Mouse (Mus musculus) embryonic facial prominence, embryonic 10.5 days (tissue): ENCODE data around the gene 1500011B03Rik. TPM values are rescaled to one million over a fixed set of nuclear protein-coding genes. Genes with fewer than 3 reads are reported as not detected.
A peak's percentile ranks its signal among the peaks of the same experiment; 100 is the strongest.

Experiments used
- microRNA-seq: library from miRNA; unstranded; fragments of <30 nt; microRNA quantifications from one replicate; pipeline ENCODE4, GENCODE M21; 2017
- polyA plus RNA-seq: library from polyadenylated mRNA; unstranded; fragments of >200 nt; fragmentation: Nextera tagmentation; extraction: Ambion mirVana; gene quantifications from 2 replicates; pipeline ENCODE4 v1.2.1, GENCODE M21; 2016

1500011B03Rik gene
- polyA plus RNA-seq, 1 experiment from 2014 or later = 108 TPM

Small RNA genes within 50 kb of the gene (microRNA-seq; reads per million reads assigned to microRNA genes)
- gene Mir6240 = 31.4 reads per million, percentile 36 among the genes with 10 or more reads in this experiment

Other genes with a start within 250 kb of the 1500011B03Rik start
- 0.75 and 0.91 TPM in 2 replicates for gene Trpv4, start 165.0 kb downstream of the 1500011B03Rik start, polyA plus RNA-seq
- gene Gltp, start 132.5 kb downstream of the 1500011B03Rik start, polyA plus RNA-seq = 75.1 and 79.0 TPM in 2 replicates
- gene Tchp, start 115.7 kb downstream of the 1500011B03Rik start, polyA plus RNA-seq = 20.7 and 22.0 TPM in 2 replicates
- gene Ankrd13a, start 48.8 kb downstream of the 1500011B03Rik start, polyA plus RNA-seq = 44.4 and 48.1 TPM in 2 replicates
- gene Git2, start 48.0 kb downstream of the 1500011B03Rik start, polyA plus RNA-seq = 36.7 and 38.1 TPM in 2 replicates
- gene 4930519G04Rik, start 30.2 kb upstream of the 1500011B03Rik start, polyA plus RNA-seq = not detected in 2 replicates
- 0.08 and 0.12 TPM in 2 replicates for gene Gm9936, start 35.2 kb upstream of the 1500011B03Rik start, polyA plus RNA-seq
- gene Oasl2, start 73.5 kb upstream of the 1500011B03Rik start, polyA plus RNA-seq = 0.68 and 0.72 TPM in 2 replicates
- 0.24 TPM in 1 of 2 replicates, not detected in the other for gene Oasl1, start 99.8 kb upstream of the 1500011B03Rik start, polyA plus RNA-seq
- gene 2210016L21Rik, start 118.7 kb upstream of the 1500011B03Rik start, polyA plus RNA-seq = 45.4 and 47.7 TPM in 2 replicates
- 0.06 TPM in 2 replicates for gene Hnf1a, start 147.6 kb upstream of the 1500011B03Rik start, polyA plus RNA-seq
- gene Sppl3, start 187.7 kb upstream of the 1500011B03Rik start, polyA plus RNA-seq = 12.5 and 13.1 TPM in 2 replicates